Mouse (Mus musculus) mouse embryonic stem cell (cell line): ENCODE measurements around the gene Gm37240.

ENCODE experiments used
- in situ Hi-C, 2 experiments: fragments of 300-500 bp; cut with MboI; formaldehyde crosslinking; loops; 1 replicate in 1 of 2; 3 replicates in 1 of 2; pipeline ENCODE4 v1.14.3; 2019 to 2020; ENCODE audit warnings: low sequenced_read_pairs in 2 of 2, low pct_unique_long_range_greater_than_20kb in 1 of 2, mixed read lengths in 1 of 2; ENCODE audit not compliant: unreplicated experiment in 1 of 2

Gm37240 gene

GRCm38 (mm10) chr3:85449461-85449860 lies 437.9 kb downstream of the Gm37240 start:
- in situ Hi-C loops, result no loop called here

GRCm38 (mm10) chr3:85442781-85443180 lies 444.5 kb downstream of the Gm37240 start:
- in situ Hi-C loops, result no loop called here

GRCm38 (mm10) chr3:85442261-85442660 lies 445.1 kb downstream of the Gm37240 start:
- in situ Hi-C loops, result no loop called here

- in situ Hi-C loops, result no loop called here
Measured at GRCm38 (mm10) chr3:85435406-85435805, 451.9 kb downstream of the Gm37240 start.

GRCm38 (mm10) chr3:85431208-85431607 lies 456.1 kb downstream of the Gm37240 start:
- in situ Hi-C loops, result no loop called here

GRCm38 (mm10) chr3:85423376-85423997 lies 463.8 kb downstream of the Gm37240 start:
- in situ Hi-C loops, result no loop called here

- in situ Hi-C loops, result no loop called here
Measured at GRCm38 (mm10) chr3:85421403-85421802, 465.9 kb downstream of the Gm37240 start.

GRCm38 (mm10) chr3:85417663-85418062 lies 469.7 kb downstream of the Gm37240 start:
- in situ Hi-C loops, result no loop called here

- in situ Hi-C loops, result no loop called here
Measured at GRCm38 (mm10) chr3:85398841-85399240, 488.5 kb downstream of the Gm37240 start.

GRCm38 (mm10) chr3:85398483-85398835 lies 488.9 kb downstream of the Gm37240 start:
- in situ Hi-C loops, result no loop called here

GRCm38 (mm10) chr3:85397816-85398482 lies 489.4 kb downstream of the Gm37240 start:
- in situ Hi-C loops, result no loop called here

GRCm38 (mm10) chr3:85393395-85393794 lies 493.9 kb downstream of the Gm37240 start:
- in situ Hi-C loops, result no loop called here

GRCm38 (mm10) chr3:85391756-85392155 lies 495.6 kb downstream of the Gm37240 start:
- in situ Hi-C loops, result no loop called here

GRCm38 (mm10) chr3:85391111-85391510 lies 496.2 kb downstream of the Gm37240 start:
- in situ Hi-C loops, result no loop called here

GRCm38 (mm10) chr3:85385371-85385770 lies 501.9 kb downstream of the Gm37240 start:
- in situ Hi-C loops, result no loop called here

- in situ Hi-C loops, result no loop called here
Measured at GRCm38 (mm10) chr3:85383330-85383729, 504.0 kb downstream of the Gm37240 start.

GRCm38 (mm10) chr3:85378703-85379395 lies 508.5 kb downstream of the Gm37240 start:
- in situ Hi-C loops, result no loop called here

- in situ Hi-C loops, result no loop called here
Measured at GRCm38 (mm10) chr3:85377946-85378702, 509.2 kb downstream of the Gm37240 start.

GRCm38 (mm10) chr3:85377505-85377904 lies 509.8 kb downstream of the Gm37240 start:
- in situ Hi-C loops, result no loop called here
